Mouse (Mus musculus) heart, adult 11 months (tissue): ENCODE measurements around the gene Hecw1.

Source experiments
- DNase-seq: peaks from one replicate; pipeline ENCODE4 v3.0.0; 2022

Hecw1 gene

DNA sequence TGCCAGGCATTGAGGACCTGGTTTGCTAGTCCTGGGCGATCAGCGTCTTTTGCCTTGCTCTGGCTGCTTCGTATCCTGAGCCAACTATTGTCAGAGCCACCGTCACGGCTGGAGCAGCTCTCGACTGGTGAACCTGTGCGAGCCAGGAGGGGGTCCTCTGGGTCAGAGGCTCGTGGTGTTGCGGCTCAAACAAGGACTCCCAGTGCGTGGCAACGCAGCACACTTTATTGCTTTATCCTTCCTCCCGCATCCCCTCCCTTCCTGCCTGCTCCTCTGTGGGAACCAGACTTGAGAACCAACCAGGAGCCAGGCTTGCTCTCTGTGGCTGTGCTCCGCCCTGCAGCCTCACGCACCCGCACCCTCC is at the start of gene Hecw1:
Hecw1 (minus strand) TSS at position 323 of the 364 bp plus-strand sequence.
- DNase-seq = peak; percentile 77

GRCm38 (mm10) chr13:14561336-14561735 is 38.3 kb upstream of the Hecw1 start:
- DNase-seq = no peak

GRCm38 (mm10) chr13:14552628-14553027 is 29.6 kb upstream of the Hecw1 start:
- no peak for DNase-seq

DNA sequence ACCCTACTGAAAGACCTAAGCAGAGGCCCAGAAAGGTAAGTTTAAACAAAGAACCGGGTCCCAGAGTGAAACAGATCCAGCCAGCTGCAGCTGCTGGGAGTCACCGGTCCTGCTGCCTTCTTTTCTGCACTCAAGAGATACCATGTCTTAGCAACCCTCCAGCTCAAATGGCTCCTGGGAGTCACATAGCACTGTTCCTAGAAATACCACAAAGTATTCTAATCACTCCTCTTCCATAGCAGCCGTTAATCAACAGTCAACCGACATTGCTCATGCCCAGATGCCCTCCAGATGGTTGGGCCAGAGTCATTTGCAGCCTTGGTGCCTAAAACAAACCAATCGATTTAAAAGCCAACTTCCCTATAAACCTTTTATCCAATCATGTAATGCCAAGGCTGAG is 19.8 kb upstream of the Hecw1 start:
- no peak for DNase-seq

- DNase-seq = peak; percentile 87
Observed at GRCm38 (mm10) chr13:14522128-14522905, 711 bp downstream of the Hecw1 start.

- DNase-seq = peak; percentile 84
Observed at GRCm38 (mm10) chr13:14521746-14522127, 1.3 kb downstream of the Hecw1 start.

DNA sequence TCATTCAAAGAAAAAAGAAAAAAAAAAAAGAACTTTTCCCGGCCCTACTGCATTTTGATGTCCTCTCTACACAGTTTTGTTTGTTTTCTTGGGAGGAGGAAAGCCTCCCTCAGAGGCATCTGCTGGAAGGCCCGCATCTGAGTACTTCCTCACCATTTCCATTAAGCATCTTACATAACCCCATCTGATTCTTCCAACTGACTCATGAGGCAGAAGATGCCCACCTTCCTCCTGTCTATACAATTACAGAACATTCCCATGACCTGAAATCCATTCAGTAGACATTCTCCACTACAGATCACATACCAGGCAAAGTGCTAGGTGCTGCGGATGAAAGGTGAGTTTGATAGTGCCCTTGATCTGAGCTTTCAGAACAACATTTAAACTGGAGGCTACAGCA is 3.4 kb downstream of the Hecw1 start:
- peak; percentile 82 for DNase-seq

GRCm38 (mm10) chr13:14517478-14517877 is 5.5 kb downstream of the Hecw1 start:
- no peak for DNase-seq

- DNase-seq = no peak
Observed at GRCm38 (mm10) chr13:14515106-14515505, 7.9 kb downstream of the Hecw1 start.

DNA sequence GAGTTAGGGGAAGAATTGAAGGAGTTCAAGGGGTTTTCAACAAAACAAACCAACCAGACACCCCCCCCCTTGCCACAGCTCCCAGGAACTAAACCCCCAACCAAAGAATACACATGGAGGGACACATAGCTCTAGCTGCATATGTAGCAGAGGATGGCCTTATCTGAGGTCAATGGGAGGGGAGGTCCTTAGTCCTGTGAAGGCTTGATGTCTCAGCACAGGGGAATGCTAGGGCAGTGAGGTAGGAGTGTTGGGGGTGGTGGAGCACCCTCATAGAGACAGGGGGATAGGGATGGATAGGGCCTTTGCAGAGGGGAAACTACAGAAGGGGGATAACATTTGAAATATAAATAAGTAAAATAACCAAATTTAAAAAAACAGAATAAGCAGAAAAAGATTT is 9.1 kb downstream of the Hecw1 start:
- DNase-seq = no peak

DNA sequence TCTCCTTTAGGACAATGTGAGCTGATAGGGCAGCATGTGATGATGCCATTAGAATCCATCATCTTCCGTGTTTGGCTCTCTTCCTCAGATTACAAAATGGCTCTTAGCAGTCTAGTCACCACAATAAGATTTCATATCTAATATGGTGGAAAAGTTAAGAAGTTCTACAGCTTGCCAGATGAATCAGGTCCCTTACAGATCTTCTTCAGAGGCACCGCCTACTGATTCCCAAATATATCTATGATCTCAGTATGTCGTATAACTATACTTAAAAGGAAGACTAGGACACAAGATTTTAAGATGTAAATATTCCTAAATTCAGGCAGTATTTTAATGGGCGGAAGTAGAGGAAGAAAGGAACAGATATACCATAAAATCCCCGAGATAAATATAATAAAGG is 16.3 kb downstream of the Hecw1 start:
- no peak for DNase-seq

GRCm38 (mm10) chr13:14500251-14500650 is 22.8 kb downstream of the Hecw1 start:
- no peak for DNase-seq

- DNase-seq = no peak
Observed at GRCm38 (mm10) chr13:14498780-14499179, 24.2 kb downstream of the Hecw1 start.

DNA sequence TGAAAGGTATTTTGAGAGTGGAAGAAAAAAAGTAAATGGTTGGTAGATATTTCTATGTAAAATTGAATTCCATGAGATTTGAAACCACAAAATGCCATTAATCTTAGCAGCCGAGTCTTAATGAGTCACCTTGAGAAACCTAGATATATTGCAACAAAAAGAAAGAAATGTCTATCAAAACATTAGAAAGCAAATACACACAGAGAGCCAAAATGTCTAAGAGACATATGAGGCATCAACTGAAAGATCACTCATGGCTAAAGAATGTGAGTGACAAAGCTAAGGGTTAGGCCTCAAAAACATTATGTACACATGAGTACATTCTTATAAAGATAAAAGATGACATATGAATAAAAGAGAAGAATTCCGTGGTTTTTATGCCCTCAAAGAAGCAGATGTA is 26.1 kb downstream of the Hecw1 start:
- no peak for DNase-seq

DNA sequence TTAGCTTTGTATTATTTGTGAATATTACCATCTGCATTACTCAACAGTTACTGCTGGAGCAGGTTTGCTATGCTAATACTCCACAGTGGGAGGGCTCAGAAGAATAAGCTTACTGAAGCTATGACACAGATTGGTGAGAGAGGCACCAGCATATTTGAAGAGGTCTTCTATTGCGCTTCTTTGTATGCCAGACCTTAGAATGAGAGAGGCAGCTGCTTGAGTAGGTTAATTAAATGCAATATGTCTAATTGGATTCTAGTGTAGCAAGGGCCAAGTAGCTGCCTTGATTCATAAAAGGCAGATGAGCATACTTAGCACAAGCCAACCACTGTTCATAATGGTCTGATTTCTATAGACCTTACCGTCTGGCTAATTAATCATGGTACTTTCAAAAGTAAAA is 35.2 kb downstream of the Hecw1 start:
- no peak for DNase-seq

DNA sequence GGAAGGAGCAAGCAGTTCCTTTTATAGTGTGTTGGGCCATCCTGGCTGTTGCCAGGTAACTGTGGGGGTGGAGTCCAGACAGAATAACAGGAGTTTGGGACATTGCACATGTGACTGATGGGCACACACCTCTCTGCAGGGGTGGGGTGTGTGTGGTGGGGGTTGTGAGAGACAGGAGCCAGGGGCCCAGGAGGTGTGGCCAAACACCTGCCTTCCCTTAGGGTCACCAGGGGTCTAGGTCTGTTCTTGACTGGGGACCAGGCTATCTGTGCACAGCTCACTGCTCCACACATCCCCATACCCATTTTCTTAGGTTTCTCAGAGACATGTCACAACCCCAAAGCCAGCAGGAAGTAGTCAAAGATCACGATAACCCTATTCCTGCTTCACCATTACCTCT is 51.9 kb downstream of the Hecw1 start:
- DNase-seq = peak; percentile 81

- DNase-seq = peak; percentile 22
Observed at GRCm38 (mm10) chr13:14467517-14467916, 55.5 kb downstream of the Hecw1 start.

GRCm38 (mm10) chr13:14461036-14461435 is 62.0 kb downstream of the Hecw1 start:
- no peak for DNase-seq

GRCm38 (mm10) chr13:14457043-14457442 is 66.0 kb downstream of the Hecw1 start:
- DNase-seq = no peak

DNA sequence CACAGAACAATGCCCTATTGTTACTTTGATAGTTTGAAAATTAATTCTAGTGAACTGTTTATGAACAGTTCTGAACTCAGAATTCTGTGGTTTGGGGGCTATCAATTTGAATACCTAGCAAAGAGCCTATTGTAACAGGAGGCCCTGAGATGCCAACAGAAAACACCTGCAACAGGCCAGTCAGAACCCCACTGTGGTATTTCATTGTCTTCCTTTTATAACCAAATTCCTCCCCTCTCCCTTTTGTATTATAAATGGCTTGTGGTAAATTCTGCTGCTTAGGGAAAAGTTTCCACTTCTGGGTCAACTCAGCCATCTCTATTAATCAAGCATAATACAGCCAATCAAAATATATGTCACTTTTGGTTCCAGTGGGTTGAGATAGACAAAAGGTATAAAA is 83.5 kb downstream of the Hecw1 start:
- DNase-seq = no peak

DNA sequence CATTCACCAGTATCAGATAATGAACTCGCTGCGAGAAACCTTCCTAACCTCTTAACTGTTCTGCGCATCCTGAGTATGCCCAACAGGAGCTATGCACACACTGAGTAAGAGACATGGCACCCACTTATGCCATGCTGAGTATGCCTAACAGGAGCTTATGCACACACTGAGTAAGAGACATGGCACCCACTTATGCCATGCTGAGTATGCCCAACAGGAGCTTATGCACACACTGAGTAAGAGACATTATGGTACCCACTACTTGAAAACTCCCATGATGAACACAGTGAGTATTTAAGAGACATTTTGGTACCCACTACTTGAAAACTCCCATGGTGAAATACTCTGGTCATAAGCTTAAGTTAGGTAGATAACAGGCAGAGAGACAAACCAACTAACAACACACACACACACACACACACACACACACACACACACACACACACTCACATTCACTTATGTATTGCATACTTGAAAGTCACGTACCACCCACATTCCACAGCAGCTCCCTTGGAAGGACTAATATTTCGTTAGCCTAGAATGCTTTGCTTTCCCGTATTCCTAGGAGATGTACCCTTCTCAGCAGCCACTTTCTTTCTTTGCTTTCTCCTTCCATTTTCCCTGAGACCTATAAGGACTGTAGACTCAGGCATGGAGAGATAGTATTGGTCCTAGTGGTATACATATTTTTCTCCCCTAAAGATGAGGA is 94.0 kb downstream of the Hecw1 start:
- no peak for DNase-seq

GRCm38 (mm10) chr13:14424836-14425235 is 98.2 kb downstream of the Hecw1 start:
- DNase-seq = no peak

- DNase-seq = no peak
Observed at GRCm38 (mm10) chr13:14413405-14413804, 109.6 kb downstream of the Hecw1 start.

- DNase-seq = no peak
Observed at GRCm38 (mm10) chr13:14374470-14374869, 148.6 kb downstream of the Hecw1 start.

DNA sequence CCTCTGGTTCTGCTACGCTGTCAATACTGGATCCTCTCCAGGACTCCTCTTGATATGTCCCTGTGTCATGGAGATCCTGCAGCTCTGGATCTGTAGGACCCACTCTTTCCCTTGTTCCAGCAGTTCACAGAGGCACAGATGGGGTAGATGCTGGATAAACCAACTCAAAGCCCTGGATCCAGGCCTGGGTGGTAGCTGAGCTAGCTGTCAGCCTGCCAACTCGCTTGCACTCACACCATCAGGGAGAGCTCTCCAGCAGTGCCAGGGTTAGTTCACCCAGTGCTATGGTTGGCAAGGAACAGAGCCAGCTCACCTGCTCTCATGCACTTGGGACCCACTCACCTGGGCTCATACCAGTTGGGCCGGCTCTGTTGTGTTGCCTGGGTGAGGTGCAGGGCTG is 157.5 kb downstream of the Hecw1 start:
- DNase-seq = no peak
